Mouse (Mus musculus) adrenal gland, postnatal 10 days (tissue): ENCODE data around the gene Dtx3. TPM values are rescaled to one million over a fixed set of nuclear protein-coding genes. Genes with fewer than 3 reads are reported as not detected.
"Not testable (repeated sequence)": the region's sequence is repeated elsewhere in the genome, so short reads cannot be mapped to it uniquely, and the experiment has no call there.

Source experiments
- DNase-seq: peaks from one replicate; pipeline ENCODE4 v3.0.0; 2021; ENCODE audit warnings: mixed read lengths
- total RNA-seq, 2 experiments: library from RNA; stranded (reverse); gene quantifications; 2 replicates each; pipeline ENCODE4 v1.2.3; 2021

Dtx3 gene
- total RNA-seq, 2 experiments from 2014 or later, result 48.3 to 69.4 TPM

GRCm38 (mm10) chr10:127165654-127166403 is 29.7 kb downstream of the Dtx3 start:
- DNase-seq, result peak; percentile 38

DNA sequence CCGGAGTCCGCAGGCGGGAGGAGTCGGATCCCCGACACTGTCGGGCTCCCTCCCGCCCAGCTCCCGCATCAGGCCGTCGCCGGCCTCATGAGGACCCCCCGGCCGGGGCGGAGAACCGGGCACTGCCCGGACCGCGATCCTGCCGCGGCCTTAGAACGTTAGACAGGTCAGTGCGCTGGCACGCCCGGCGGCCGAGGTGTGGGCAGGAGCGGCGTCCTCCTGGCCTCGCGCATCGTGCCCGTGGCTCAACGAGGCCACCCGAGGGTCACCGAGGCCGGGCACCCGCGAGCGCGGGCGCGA is 30.2 kb downstream of the Dtx3 start:
- no peak for DNase-seq

- DNase-seq, result peak; percentile 83
Measured at GRCm38 (mm10) chr10:127164631-127165353, 30.7 kb downstream of the Dtx3 start, which contains the start of gene B4galnt1. TSS of gene B4galnt1 (plus strand) at chr10:127165225.

- DNase-seq, result no peak
Measured at GRCm38 (mm10) chr10:127164190-127164589, 31.3 kb downstream of the Dtx3 start.

DNA sequence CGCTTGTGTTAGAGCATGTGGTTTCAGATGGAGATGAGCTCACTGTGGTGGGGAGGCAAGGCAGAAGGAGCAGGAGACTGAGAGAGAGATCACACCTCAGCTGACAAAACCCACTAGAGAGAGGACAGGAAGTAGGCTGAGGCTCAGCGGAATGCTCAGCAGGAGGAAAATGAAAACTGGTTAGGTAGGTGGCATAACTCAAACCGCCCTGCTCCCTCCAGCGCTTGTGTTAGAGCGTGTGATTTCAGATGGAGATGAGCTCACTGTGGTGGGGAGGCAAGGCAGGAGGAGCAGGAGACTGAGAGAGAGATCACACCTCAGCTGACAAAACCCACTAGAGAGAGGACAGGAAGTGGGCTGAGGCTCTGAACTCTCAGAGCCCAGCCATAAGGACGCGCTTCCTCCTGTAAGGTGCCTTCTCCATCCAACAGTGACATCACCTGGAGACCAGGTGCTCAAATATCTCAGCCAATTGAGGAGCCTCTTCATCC is 32.7 kb downstream of the Dtx3 start:
- not testable (repeated sequence) for DNase-seq

GRCm38 (mm10) chr10:127160728-127161127 is 34.8 kb downstream of the Dtx3 start:
- DNase-seq, result no peak

DNA sequence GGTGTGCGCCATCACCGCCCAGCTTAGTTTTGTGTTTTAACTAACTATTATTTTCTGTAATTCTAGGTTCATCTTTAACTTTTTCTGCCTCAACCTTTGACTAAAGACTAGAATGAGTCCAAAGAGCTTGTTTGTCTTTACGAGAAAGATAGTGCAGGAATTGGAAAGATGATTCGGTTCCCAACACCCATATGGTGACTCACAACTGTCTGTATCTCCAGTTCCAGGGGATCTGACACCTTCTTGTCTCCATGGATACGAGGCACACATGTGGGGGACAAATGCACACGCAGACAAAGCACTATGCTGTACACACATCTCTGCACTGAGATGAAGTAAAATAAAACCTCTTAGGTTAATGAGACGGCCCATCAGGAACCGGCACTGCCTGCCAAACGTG is 35.4 kb downstream of the Dtx3 start:
- no peak for DNase-seq

GRCm38 (mm10) chr10:127158471-127158870 is 37.1 kb downstream of the Dtx3 start:
- DNase-seq, result no peak

DNA sequence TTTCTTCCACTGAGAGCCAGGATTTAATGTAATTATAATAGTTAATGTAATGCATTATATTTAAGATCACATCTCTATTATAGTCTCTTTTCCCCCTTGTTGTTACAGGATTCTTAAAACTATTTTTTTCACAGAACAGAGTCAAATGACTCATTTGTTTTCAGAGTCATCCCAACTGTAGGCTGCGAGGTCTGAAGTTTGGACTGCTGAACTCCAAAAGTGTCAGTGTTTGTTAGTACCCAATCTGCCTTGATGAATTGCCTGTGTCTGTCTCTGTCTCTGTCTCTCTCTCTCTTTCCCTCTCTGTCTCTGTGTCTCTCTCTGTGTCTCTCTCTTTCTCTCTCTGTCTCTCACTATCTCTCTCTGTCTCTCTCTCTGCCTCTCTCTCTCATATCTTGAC is 39.0 kb downstream of the Dtx3 start:
- no peak for DNase-seq

- no peak for DNase-seq
Measured at GRCm38 (mm10) chr10:127156089-127156488, 39.4 kb downstream of the Dtx3 start.

- no peak for DNase-seq
Measured at GRCm38 (mm10) chr10:127154652-127155051, 40.9 kb downstream of the Dtx3 start.

- DNase-seq, result no peak
Measured at GRCm38 (mm10) chr10:127154241-127154640, 41.3 kb downstream of the Dtx3 start.

DNA sequence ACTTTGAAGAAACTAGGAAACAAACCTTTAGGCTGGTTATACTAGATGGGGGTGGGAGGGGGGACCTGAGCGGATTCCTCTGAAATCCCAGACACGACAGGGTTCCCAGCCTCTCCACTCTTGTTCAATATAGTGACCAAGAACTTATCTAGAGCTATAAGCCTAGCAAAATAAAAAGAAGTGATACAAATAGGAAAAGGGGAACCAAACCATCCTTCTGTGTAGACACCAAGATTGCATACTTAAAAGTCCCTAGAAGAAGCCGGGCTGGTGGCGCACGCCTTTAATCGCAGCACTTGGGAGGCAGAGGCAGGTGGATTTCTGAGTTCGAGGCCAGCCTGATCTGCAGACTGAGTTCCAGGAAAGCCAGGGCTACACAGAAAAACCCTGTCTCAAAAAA is 42.2 kb downstream of the Dtx3 start:
- DNase-seq, result no peak

- DNase-seq, result not testable (repeated sequence)
Measured at GRCm38 (mm10) chr10:127152556-127152955, 43.0 kb downstream of the Dtx3 start.

DNA sequence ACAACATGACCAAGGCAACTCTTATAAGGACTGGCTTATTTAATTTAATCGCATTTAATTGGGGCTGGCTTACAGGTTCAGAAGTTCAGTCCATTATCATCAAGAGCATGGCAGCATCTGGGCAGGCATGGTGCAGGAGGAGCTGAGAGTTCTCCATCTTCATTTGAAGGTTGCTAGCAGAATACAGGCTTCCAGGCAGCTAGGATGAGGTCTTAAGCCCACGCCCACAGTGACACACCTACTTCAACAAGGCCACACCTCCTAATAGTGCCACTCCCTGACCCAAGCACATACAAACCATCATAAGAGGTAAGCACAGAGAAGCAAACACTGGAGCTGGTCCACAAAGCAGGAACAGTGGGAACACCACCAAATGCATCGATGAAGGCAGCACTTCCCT is 44.3 kb downstream of the Dtx3 start:
- DNase-seq, result not testable (repeated sequence)

DNA sequence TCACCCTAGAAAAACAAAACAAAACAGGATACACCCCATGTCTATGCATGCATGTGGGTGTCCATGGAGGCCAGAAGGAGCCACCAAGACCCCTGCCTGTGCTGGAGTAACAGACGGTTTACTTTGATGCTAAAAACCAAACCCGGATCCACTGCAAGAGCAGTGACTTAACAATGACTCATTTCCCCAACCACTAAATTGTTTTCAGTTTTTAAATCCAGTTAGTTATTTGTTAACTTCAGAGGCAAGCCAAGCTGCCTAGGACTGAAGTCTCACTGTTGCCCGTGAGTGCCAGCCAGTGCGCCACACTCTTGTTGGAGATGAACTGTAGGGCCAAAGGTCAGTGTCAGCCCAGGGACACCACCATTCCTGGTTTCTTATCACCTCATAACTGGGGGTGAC is 45.1 kb downstream of the Dtx3 start:
- DNase-seq, result no peak

- peak; percentile 28 for DNase-seq
Measured at GRCm38 (mm10) chr10:127147135-127147534, 48.4 kb downstream of the Dtx3 start.

- no peak for DNase-seq
Measured at GRCm38 (mm10) chr10:127145303-127145702, 50.2 kb downstream of the Dtx3 start.

DNA sequence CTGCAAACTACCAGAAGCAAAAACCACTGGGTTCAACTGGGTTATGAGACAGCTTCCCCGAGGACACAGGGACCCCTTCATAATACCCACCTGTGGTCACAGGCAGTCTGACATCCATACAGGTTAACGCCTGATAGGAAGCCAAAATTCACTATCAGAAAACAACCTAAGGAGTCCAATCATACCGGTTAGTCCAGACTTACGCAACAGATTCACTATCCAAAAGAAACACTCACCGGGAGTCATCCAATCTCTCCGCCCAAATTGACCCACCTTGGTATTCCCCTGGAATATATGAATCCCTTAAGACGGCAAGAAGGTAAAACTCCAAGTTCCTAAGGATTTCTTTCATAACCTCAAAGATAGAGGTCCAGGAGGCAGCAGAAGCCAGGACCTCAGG is 51.0 kb downstream of the Dtx3 start:
- DNase-seq, result no peak

- no peak for DNase-seq
Measured at GRCm38 (mm10) chr10:127143228-127143627, 52.3 kb downstream of the Dtx3 start.

- DNase-seq, result no peak
Measured at GRCm38 (mm10) chr10:127141500-127141899, 54.0 kb downstream of the Dtx3 start.

GRCm38 (mm10) chr10:127140971-127141370 is 54.6 kb downstream of the Dtx3 start:
- DNase-seq, result no peak
